Mouse (Mus musculus) macrophage (primary cell): ENCODE data around the gene Lmntd1. TPM values are rescaled to one million over a fixed set of nuclear protein-coding genes. Genes with fewer than 3 reads are reported as not detected.

Source experiments
- H3K27ac ChIP-seq: fragments of 350-480 bp; formaldehyde crosslinking; 2 replicates; pipeline ENCODE4 v1.9.0; 2021
- H3K36me3 ChIP-seq: fragments of 350-480 bp; formaldehyde crosslinking; 2 replicates; pipeline ENCODE4 v1.9.0; 2021; ENCODE audit errors: inconsistent target
- H3K4me3 ChIP-seq: fragments of 350-480 bp; formaldehyde crosslinking; 2 replicates; pipeline ENCODE4 v1.9.0; 2021; ENCODE audit errors: inconsistent target
- H3K79me2 ChIP-seq: fragments of 350-480 bp; formaldehyde crosslinking; 2 replicates; pipeline ENCODE4 v1.9.0; 2021; ENCODE audit errors: inconsistent target
- WGBS: methylation state at CpG from one replicate; pipeline ENCODE4 v1.1.7; 2026; ENCODE audit warnings: inconsistent platforms; ENCODE audit not compliant: missing documents; 5-methylcytosine and 5-hydroxymethylcytosine counted together
- polyA plus RNA-seq: library from polyadenylated mRNA; stranded (reverse); fragments of 250-400 nt; gene quantifications from 3 replicates; pipeline ENCODE4 v1.2.4, GENCODE M21; 2018; ENCODE audit warnings: inconsistent platforms

Gene Lmntd1
- polyA plus RNA-seq, 1 experiment from 2014 or later, result not detected

GRCm38 (mm10) chr6:145623141-145623540, 9.0 kb upstream of the Lmntd1 start:
- no peak overlapping the region for H3K27ac ChIP-seq
- H3K79me2 ChIP-seq, result no peaks in the 10 kb centered on the region
- 76% methylated on average over 4 of the region's 4 CpGs for WGBS

GRCm38 (mm10) chr6:145616402-145617229, 2.5 kb upstream of the Lmntd1 start:
- Histone ChIP-seq H3K4me3 (no peak overlapping the region), H3K27ac (no peak overlapping the region), H3K36me3 (no peaks in the 10 kb centered on the region), H3K79me2 (no peaks in the 10 kb centered on the region)
- WGBS, result 60% methylated on average over 5 of the region's 5 CpGs

More at GRCm38 (mm10) chr6:145623141-145623540, 9.0 kb upstream of the Lmntd1 start:
- Histone ChIP-seq H3K36me3 (no peaks in the 10 kb centered on the region), H3K4me3 (no peak overlapping the region)

GRCm38 (mm10) chr6:145615666-145616210, 1.6 kb upstream of the Lmntd1 start, which contains the start of gene Tuba3b:
TSS of gene Tuba3b (plus strand) at chr6:145615757.
- H3K36me3 ChIP-seq, result no peaks in the 10 kb centered on the region
- no peaks in the 10 kb centered on the region for H3K79me2 ChIP-seq
- 93% methylated on average over 27 of the region's 31 CpGs for WGBS
- H3K4me3 ChIP-seq, result no peak within 1 kb of the TSS
- H3K27ac ChIP-seq, result no peak within 1 kb of the TSS

- Histone ChIP-seq H3K4me3 (no peak overlapping the region), H3K36me3 (no peaks in the 10 kb centered on the region), H3K27ac (no peak overlapping the region), H3K79me2 (no peaks in the 10 kb centered on the region)
- WGBS, result 88% methylated on average over 3 of the region's 3 CpGs
Measured at GRCm38 (mm10) chr6:145612611-145613010, 1.5 kb downstream of the Lmntd1 start.

DNA sequence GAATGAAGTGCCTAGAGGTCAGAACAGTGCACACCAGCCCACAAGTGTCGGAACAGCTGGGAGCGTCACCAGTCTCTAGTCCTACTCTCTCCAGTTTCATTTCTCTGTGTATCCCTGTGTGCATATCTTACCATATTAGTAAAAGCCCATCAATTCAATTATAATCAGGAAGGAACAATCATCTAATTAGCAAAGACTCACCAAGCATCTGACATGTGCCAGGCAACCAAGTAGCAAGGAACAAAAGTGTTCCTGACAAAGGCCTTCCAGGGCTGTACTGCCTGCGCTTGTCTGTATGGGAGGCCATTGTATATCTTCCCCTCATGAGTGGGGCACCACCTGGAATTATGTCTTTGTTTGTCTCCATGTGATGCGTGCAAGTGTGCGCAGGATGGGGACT, 3.2 kb downstream of the Lmntd1 start:
- H3K27ac ChIP-seq, result no peak overlapping the region
- no peaks in the 10 kb centered on the region for H3K36me3 ChIP-seq
- 89% methylated on average over 5 of the region's 5 CpGs for WGBS
- no peaks in the 10 kb centered on the region for H3K79me2 ChIP-seq
- no peak overlapping the region for H3K4me3 ChIP-seq

DNA sequence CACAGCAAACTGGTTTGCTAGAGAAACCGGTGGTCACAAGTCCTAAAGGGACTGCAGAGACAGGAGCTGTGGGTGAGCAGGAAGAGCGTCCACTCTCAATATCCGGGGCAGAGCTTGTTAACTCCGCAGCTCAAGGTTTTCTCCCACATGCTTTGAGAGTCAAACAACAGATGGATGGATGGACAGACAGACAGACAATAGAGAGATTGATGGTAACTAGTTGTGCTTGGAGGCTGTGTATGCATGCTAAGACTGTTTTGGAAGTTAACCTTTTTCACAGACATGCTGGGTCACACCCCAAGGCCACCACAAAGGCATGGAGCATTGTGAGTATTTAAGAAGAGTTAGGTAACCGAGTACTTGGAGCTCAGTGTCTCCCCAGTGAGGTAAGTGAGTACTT, 5.4 kb downstream of the Lmntd1 start:
- no peaks in the 10 kb centered on the region for H3K36me3 ChIP-seq
- 94% methylated on average over 5 of the region's 5 CpGs for WGBS
- H3K4me3 ChIP-seq, result no peak overlapping the region
- no peak overlapping the region for H3K27ac ChIP-seq
- H3K79me2 ChIP-seq, result no peaks in the 10 kb centered on the region

GRCm38 (mm10) chr6:145607746-145608145, 6.4 kb downstream of the Lmntd1 start:
- no peaks in the 10 kb centered on the region for H3K36me3 ChIP-seq
- no peaks in the 10 kb centered on the region for H3K79me2 ChIP-seq
- H3K4me3 ChIP-seq, result no peak overlapping the region
- 98% methylated on average over 4 of the region's 4 CpGs for WGBS
- no peak overlapping the region for H3K27ac ChIP-seq

- Histone ChIP-seq H3K36me3 (no peaks in the 10 kb centered on the region), H3K27ac (no peak overlapping the region), H3K4me3 (no peak overlapping the region), H3K79me2 (no peaks in the 10 kb centered on the region)
- 77% methylated on average over 3 of the region's 3 CpGs for WGBS
Measured at GRCm38 (mm10) chr6:145605203-145605602, 8.9 kb downstream of the Lmntd1 start.

DNA sequence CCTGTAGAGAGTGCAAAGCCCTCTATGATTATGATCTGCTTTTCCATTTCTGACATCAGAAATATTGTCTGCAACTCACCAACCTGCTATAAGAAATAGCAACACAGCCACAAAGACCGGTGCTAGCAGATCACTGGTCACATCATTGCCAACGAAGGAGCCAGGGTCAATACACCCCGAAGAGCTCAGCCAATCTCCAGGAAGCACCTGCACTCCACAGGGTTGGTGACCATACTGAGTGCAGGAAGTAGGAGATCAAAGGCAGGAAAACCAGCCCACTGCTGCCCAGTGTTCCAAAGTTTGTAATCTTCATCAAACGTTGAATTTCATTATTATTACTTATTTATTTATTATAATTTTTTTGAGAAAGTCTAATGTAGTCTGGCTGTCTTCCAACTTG, 9.5 kb downstream of the Lmntd1 start:
- H3K27ac ChIP-seq, result no peak overlapping the region
- H3K36me3 ChIP-seq, result no peaks in the 10 kb centered on the region
- H3K79me2 ChIP-seq, result no peaks in the 10 kb centered on the region
- 7% methylated on average over 4 of the region's 4 CpGs for WGBS
- H3K4me3 ChIP-seq, result no peak overlapping the region

DNA sequence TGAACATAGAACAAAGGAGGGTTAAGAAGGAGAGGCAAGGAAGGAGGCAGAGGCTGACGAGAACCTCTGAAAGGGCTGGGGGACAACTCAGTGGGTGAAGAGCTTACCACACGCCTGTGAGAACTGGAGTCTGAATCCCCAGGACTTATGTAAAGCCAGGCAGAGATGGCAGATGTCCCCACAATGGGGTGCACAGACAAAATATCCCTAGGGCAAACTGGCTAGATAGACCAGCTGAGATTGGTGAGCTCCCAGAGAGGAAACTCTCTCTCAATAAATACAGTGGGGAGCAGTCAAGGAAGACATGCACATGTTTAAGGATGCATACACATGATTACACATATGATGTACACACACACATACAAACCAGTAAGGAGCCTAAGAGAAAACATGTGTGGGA, 10.0 kb downstream of the Lmntd1 start:
- no peaks in the 10 kb centered on the region for H3K36me3 ChIP-seq
- H3K4me3 ChIP-seq, result no peak overlapping the region
- H3K79me2 ChIP-seq, result no peaks in the 10 kb centered on the region
- WGBS, result 78% methylated on average over 2 of the region's 2 CpGs
- no peak overlapping the region for H3K27ac ChIP-seq

DNA sequence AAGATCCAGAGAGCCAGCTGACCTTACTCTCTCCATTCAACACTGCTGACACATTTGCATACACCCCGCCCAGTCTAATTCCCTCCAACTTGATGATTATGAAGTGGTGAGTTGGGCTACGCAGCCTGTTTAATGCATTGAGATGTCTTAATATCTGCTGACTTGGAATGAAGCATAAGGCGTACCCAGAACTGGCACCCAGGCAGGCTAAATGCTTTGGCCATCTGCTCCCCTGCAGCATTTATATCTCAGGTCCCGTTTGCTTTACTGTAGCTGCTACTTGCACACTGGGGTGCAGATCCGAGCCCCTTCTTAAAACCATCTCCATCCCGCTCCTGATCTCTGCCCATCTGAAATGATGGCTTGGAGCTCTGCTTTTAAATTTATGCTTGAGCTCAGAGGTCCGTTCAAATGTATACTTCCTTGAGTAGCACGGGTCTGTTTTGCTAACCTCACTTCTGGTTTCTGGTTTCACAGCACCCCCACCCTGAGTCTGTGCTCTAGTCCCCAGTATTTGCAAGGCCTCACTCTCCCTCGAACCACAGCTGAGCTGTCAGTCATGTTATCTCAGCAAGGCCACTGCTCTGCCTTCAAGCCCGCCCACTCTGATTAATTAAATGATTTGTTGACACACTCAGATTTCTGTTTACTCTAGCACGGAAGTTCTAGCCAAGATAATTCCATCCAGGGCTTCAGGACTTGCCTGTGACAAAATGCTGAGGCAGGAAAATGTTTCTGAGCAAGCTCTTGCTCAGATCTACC, 15.1 kb downstream of the Lmntd1 start:
- WGBS, result 65% methylated on average over 11 of the region's 11 CpGs
- Histone ChIP-seq H3K79me2 (no peaks in the 10 kb centered on the region), H3K36me3 (no peaks in the 10 kb centered on the region), H3K27ac (peak overlapping the region; percentile 21; the same call in 1 of the 2 replicates), H3K4me3 (no peak overlapping the region)

DNA sequence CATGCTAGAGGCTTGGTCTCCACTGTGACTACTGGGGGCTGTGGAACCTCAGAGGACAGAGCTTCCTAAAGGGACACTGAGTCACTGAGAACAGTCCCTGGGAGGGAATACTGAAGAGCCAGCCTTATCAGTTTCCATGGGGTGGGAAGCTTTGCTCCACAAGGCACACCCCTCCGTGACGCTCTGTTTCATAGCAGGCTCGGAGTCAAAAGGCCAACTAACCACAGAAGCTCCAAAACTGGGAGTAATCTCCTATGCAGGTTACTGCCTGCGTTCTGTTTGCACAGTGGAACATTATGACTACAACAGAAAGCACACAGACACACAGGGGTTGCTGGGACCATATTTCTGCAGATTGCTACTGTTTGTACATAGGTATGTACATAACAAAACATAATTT, 18.2 kb downstream of the Lmntd1 start:
- H3K36me3 ChIP-seq, result no peaks in the 10 kb centered on the region
- 90% methylated on average over 4 of the region's 4 CpGs for WGBS
- no peak overlapping the region for H3K27ac ChIP-seq
- H3K79me2 ChIP-seq, result no peaks in the 10 kb centered on the region
- no peak overlapping the region for H3K4me3 ChIP-seq

DNA sequence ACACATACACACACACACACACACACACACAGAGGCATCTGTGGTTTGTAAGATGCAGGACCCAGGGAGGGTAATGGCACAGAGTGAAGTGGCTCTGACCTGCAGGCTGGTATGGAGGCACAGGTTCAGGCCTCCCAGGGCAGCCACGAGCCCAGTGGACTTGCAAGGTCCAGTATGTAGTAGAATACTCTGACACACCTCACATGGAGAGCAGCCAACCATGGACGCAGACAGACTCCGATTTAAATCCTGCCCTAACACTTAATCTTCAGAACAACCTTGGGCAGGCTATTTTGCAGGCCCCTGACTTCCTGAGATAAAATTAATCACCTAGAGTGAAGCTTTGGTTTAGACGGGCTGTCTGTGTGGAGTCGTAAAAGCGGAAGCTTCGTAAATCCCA, 20.1 kb downstream of the Lmntd1 start:
- no peaks in the 10 kb centered on the region for H3K36me3 ChIP-seq
- no peak overlapping the region for H3K4me3 ChIP-seq
- WGBS, result 89% methylated on average over 7 of the region's 7 CpGs
- no peaks in the 10 kb centered on the region for H3K79me2 ChIP-seq
- H3K27ac ChIP-seq, result no peak overlapping the region

- 96% methylated on average over 8 of the region's 8 CpGs for WGBS
- Histone ChIP-seq H3K79me2 (no peaks in the 10 kb centered on the region), H3K36me3 (no peaks in the 10 kb centered on the region), H3K4me3 (no peak overlapping the region), H3K27ac (no peak overlapping the region)
Measured at GRCm38 (mm10) chr6:145592531-145592998, 21.6 kb downstream of the Lmntd1 start.

- H3K79me2 ChIP-seq, result no peaks in the 10 kb centered on the region
- no peak overlapping the region for H3K4me3 ChIP-seq
- 76% methylated on average over 6 of the region's 6 CpGs for WGBS
- H3K36me3 ChIP-seq, result no peaks in the 10 kb centered on the region
- H3K27ac ChIP-seq, result no peak overlapping the region
Measured at GRCm38 (mm10) chr6:145592036-145592435, 22.1 kb downstream of the Lmntd1 start.
